Mouse (Mus musculus) telencephalon, adult 2 months (tissue): ENCODE measurements around the gene Zfp112.
"Not testable (repeated sequence)": the region's sequence is repeated elsewhere in the genome, so short reads cannot be mapped to it uniquely, and the experiment has no call there.

Experiments used
- DNase-seq: peaks from one replicate; pipeline ENCODE4 v3.0.0-alpha.2; 2011; ENCODE audit warnings: low read depth, low spot score

The Zfp112 gene

DNA sequence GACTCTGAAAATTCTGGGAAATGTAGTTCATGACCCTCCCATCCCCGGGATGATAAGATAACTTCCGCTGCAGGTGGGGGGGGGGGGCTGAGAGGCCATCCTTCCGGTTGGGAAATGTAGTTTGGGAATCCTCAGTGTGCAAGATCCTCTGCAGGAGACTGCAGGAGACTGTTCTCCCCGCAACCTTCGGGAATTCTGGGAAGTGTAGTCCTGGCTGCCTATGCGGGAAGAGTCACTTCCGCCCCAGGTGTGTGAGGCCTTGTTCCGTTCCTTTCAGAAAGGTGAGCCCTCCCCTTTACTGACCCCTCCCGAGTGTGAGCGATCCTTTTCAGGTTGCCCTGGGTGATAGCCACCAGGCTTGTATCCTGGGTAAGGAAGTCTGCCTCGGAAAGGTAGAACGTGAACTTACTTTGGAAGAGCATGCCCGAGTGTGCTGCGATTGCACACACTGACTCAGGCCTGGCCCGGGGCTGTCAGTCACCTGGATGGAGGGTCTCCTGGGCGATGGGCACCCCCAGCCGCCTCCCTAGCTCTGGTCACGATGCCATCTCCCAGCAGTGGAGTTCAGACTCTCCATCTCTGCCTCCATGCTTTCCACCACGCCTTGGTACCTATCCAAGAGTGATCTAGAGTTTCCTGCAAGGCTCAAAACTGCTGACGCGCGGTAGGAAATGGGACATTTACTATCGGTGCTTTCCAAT, at the start of gene Zfp112:
TSS of gene Zfp112 (plus strand) at position 159 of the 701 bp plus-strand sequence.
- DNase-seq = peak; percentile 98

DNA sequence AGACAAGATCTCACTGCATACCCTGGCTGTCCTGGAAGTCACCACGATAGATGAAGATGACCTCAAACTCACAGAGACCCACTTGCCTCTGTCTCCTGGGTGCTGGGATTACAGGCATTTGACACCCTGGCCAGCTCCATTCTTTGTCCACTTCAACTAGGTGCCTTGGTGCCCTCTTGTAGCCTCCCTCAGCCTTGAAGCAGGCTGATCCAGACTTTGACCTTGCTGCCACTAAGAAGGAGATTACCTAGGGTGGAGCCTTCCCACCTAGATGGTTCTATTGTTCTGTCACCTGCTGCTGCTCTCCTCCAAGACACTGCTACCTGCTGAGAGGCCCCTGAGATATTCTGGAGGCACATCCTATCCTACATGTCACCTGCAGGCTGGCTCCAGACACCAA, 37.7 kb upstream of the Zfp112 start:
- DNase-seq = not testable (repeated sequence)

DNA sequence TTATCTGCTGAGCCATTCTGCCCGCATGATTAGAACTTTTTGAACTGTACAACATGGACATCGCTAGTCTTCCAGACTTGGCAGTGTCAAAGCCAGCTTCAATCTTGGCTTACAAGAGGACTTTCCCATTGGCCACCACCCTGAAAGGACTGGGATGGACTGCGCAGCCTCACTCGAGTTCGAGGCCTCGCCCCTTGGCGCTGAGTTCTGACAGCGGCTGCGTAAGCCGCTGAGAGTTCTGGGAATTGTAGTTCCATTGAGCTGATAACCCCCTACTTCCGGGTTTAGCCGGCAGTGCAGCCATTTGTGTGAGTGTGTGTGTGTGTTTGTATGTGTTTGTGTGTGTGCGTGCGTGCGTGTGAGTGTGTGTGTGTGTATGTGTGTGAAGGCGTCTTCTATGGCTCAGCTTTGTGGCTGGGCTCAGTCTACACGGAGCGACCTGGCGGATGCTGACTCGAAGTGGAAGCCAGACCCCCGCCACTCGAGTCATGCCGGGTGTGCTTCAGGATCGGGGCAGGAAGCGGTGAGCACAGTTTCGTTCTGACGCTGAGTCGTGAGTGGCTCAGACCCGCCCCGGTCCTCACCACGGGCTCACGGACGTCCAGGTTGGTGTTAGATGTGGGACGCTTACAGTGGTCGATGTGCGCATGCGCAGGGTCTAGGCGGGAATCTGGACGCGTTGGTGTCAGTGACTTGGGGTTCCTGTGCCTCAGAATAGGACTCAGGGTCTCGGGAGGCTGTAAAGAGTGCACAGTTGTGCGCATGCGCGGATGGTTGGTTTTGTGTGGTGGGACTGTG, 30.3 kb upstream of the Zfp112 start, which contains the start of gene Zfp180:
TSS of gene Zfp180 (plus strand) at position 291 of the 798 bp plus-strand sequence.
- peak; percentile 99 for DNase-seq

DNA sequence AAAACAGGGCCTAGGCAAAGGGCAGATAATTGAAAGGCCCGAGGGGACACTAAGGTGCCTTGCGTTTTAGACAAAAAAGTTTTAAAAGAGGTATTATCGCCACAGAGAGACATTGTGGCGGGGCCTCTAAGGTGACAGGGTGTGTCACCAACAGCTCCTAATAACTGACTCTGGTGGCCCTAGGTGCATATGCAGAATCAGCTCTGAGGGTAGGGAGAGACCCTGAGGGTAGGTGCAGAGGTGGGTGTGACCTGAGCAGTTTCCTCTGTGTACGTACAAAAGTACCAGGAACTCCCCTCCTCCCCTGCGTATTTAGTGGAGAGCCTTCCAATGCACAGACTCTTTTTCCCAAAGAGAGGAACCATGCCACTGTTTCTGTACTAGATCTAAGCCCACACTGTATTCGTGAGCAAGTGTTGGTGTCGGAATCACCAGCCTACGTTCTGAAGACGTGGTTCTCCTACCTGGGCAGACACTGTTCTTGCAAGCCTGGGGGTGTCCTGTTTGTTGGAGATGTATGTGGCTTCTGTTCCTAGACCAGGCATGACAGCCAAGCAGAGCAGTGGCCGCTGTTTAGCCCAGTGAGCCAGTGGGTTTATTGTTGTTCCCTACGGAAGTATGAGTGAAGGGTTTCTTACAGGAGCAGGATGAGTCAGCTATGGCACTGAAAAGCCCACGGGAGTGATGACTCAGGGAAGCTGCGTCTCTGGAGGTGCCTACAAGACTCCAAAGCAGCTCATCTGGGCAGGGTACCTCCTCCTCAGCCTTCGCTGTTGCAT, 29.5 kb upstream of the Zfp112 start:
- peak; percentile 71 for DNase-seq

DNA sequence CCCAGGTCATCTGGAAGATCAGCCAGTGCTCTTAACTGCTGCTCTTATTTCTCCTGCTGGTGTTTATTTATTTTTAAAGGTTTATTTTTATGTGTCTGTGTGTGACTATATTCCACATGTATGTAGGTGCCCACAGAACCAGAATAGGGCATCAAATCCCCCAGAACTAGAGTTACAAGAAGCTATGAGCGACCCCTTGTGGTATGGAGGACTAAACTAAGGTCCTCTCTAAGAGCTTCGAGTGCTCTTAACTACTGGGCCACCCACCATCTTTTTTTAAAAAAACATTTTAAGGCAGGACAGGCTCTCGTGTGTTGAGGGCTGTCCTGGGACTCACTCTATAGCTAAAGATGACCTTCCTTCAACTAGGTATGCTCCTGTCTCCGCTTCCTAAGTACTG, 25.2 kb upstream of the Zfp112 start:
- no peak for DNase-seq

DNA sequence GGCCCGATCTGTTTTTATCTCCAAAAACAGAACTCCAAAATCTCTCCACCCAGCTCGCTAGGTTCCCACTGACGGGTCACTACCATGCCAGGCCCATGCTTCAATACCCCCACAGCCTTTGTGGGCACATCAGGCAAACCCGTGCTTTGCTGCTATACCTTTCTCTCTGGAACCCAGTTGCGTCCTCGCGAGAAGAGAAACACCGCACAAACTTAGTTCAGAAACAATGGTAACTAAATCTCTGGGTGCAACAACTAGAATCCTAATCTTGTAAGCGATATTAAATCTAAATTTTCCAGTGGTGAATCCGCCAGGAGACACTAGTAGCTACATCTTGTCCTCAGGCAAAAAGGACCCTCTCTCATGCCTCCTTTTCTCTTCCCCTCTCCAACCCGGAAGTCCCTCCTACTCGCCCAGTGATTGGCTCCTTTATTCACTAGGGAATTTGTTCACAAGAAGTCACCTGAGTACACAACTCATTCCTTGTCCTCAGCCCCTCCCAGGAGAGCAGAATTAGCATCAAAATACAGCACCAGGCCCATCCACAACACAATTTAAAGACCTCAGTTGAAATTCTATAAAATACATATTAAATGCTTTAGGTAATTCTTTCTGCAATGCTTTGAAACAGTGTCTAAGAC, 24.5 kb upstream of the Zfp112 start:
- no peak for DNase-seq

DNA sequence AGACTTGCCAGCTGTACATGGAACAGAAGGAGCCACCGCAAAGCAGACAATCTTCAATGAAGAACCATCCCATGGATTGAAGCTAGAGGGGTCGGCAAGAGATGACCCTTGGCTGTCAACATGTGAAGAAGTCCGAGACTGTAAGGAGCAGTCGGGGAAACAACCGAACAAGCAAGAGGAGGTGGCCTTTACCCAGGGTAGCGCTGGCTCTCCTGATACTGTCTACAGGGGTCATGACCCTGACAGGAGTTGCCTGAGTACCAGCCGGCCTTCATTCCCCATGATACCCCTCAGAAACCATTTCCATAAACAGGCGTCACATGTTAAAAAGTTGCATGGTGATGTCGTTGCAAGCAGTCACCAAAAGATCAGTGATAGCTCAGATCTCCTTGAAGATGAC, 7.7 kb upstream of the Zfp112 start:
- DNase-seq = no peak

DNA sequence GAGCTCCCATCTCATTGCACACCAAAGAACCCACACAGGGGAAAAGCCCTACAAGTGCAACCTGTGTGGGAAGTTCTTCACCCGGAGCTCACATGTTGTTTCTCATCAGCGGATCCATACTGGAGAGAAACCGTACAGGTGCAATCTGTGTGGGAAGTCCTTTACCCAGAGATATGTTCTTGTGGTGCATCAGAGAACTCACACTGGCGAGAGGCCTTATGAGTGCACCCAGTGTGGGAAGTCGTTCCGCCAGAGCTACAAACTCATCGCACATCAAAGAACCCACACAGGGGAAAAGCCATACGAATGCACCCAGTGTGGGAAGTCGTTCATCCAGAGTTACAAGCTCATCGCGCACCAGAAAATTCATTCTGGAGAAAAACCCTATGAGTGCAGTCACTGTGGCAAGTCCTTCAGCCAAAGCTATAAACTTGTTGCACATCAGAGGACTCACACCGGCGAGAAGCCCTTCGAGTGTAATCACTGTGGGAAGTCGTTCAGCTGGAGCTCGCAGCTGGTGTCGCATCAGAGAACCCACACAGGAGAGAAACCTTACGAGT, 6.9 kb upstream of the Zfp112 start:
- DNase-seq = no peak

DNA sequence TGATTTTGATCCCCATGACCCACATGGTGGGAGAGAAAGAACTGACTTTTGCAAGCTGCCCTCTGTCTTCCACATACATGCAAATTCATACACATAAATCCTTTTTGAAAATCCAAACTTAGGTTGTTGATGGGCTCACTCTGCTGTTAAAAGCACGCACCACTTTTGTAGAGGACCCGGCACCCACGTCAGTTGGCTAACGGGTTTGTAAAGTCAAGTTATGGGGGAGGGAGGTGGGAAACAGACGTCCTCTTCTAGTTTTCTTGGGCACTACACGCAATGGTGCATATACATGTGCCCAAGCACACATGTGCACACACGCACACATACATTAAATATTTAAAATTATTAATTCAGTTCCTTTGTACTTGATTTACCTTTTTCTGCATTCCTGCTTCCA, 1.3 kb upstream of the Zfp112 start:
- no peak for DNase-seq

DNA sequence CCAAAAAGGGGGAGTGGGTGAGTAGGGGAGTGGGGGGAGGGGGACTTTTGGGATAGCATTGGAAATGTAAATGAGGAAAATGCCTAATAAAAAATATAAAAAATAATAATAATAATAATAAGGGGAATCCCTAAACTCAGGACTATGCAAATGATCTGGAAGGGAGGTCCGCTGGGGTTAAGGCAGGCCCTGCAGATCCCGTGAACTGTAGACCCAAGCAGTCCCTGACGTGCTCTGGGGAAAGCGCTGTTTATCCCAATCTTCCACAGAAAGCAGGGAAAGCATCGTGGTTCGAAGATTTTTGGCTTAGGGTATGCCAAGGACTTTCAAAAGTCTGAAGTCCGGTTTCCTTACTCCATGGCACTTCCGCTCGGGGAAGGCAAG, 350 bp upstream of the Zfp112 start:
- no peak for DNase-seq

DNA sequence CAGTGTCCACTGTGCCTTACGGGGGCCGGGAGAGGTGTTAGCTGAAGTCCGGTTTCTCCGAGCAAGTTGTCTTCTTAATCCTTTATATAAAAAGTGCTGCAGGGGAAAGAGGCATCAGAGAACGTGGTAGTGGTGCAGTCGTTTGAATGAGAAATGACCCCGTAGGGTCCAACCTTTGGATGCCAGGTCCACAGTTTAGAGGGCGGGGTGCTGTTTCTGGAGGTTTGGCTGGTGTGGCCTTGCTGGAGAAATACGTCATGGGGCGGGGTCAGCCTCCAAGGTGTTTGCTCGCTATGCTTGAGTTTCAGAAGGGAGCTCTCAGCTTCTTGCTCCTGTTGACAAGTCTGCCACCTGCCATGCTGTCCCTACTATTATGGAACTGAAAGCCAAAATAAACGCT, 887 bp downstream of the Zfp112 start:
- peak; percentile 18 for DNase-seq

DNA sequence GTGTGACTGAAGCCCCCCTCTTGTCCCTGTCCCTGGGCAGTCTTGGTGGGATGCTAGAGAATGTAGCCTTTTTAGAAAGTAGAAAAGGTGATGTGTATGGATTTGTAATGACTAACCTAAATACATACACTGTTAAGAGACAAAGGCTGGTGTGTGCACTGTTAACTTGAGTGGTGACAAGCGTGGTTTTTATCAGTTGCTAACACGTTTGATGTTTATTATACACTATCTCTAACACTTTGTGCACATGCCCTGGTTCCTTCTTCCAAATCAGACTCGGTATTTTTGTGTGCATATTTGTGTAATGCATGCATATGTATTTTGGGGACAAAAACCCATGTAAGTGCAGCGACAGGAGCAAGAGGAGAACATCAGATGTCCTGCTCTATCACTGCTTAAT, 4.5 kb downstream of the Zfp112 start:
- no peak for DNase-seq

DNA sequence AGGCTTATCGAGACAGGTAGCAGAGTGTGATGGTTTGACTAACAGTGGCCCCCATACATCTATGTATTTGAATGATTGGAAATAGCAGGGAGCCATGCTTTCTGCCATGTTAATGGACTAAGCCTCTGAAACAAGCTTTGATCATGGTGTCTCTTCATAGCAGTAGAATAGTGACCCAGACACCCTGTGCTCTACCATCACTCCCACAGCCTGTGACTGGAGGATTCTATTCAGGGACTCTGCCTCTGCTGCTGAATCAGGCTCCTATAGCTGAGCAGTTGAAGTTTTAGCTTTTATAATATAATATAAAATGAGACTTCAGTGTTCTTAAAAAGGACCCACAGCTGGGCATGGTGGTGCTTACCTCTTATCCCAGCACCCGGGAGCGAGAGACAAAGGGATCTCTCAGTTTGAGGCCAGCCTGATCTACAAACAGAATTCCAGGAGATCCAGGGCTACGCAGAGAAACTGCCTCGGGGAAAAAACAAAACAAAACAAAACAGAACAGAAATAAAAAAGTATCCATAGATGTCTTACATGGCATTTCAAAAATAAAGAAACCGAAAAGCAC, 21.4 kb downstream of the Zfp112 start:
- no peak for DNase-seq

DNA sequence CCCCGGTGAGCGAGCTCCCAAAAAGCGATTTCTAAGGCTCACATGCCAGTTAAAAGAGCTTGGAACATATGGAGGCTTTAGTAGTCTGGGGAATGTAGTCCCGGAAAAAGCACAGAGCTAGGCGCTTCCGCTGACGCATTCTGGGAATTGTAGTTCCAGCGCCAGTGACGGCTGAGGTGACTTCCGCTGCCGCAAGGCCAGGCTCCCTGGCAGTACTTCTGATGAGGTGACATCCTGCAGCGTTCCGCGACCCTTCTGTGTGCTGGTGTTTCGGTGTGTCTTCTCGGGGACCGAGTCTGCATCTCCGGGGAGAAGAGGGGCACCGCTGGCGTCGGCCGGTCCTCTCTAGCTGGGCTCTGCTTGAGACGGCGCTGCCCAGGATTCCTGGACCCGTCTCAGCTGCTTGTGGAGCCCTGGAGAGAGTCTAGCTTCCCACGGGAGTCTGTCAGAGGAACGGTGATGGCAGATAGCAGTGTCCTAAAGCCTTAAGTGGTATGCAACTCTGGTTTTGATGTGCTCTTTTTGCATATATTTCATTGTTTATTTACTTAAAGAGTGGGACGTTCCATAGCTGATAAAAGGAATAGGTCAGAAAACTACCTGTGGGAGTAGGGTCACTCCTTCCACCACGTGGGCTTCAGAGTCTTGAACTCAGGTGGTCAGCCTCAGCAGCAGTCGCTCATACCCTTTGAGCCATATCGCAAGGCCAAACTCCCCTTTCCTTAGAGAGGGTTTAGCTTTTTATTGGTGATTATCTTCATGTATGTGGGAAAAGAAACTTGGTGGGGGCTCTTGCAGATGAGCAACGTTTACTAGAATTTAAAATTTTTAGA, 22.1 kb downstream of the Zfp112 start, which contains the start of gene Zfp235:
TSS of gene Zfp235 (plus strand) at position 174 of the 833 bp plus-strand sequence.
- DNase-seq = peak; percentile 96

DNA sequence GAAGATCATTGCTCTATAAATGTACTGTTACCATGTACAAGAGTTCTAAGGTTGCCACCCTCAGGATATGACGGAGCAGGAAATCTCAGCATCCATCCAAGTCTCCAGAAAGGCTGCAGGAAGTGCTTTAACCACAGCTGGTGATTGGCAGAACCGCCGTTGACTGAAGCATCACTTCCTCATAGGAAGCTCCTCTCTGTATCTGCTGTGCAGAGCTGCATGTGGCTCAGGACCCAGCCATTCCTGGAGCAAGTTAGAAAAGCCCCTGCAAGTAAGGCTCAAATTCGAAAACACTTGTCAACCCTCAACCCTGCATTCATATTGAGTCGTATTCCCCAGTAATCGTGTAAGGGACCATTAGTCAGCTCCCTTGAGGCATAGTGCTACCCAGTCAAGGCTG, 30.5 kb downstream of the Zfp112 start:
- DNase-seq = no peak

DNA sequence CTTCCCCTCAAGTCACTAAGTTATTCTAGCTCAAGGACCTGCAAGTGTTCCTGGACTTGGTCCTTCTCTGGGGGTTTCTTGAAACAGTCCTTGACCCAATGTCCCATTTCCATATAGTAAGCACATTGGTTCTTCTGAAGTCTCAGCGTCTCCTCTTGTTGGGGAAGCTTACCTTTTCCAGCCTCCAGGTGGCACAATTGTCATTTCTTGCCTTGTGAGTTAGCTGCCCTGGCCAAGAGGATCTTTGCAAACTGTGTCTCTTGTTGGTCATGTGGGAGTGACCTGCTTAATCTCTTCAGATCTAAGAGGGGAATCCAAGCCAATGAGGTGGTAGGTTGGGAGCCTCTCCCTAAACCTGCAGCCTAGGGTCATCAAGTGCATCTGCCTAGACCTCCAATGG, 41.2 kb downstream of the Zfp112 start:
- DNase-seq = no peak

DNA sequence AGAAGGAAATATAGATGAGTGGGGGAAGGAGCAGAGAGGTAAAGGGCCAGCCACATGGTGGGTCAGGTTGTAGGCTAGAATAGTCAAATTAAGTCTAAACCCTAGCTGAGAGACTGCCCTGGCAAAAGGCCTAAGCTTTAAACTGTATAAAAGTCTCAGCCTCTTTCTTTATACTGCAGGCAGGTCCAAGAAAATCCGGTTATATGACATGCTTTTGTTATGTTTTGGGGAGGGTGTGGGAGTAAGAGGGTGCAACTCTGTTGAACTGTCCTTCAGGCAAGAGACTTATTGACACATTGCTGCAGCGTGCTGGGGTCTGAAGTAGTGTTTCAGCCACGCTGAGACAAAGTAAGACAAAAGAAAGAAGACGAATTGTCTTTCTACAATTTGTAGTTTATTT, 60.1 kb downstream of the Zfp112 start:
- DNase-seq = no peak

DNA sequence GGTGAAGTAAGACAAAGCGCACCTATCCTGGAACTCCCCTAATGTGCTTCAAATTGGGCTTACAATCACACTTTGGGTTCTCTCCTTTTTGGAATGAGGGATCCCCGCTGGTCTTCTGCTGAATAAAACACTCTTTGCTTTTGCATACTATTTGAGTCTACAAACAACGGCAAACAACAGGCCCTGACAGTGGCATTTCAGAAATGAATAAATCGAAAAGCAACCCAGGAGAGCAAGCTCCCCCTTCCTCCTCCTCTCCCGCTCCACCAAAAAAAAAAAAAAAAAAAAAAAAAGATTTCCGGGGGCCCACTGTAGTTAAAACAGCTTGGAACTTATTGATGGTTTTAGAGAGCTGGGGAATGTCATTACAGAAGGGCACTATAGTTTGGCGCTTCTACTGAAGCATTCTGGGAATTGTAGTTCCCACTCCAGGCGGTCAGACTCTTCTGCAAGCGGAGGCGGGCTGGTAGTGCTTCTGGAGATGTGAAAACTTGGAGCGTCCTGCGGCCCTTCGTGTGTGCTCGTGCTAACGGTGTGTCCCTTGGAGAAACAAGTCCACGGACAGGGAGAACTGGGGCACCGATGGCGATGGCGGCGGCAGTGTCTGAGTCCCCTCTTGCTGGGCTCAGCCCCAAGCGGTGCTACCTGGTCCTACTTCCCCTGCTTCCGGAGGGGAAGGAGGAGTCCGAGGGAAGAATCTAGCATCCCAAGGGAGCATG, 62.7 kb downstream of the Zfp112 start, which contains the start of gene Zfp114:
TSS of gene Zfp114 (plus strand) at position 443 of the 719 bp plus-strand sequence.
- peak; percentile 82 for DNase-seq

DNA sequence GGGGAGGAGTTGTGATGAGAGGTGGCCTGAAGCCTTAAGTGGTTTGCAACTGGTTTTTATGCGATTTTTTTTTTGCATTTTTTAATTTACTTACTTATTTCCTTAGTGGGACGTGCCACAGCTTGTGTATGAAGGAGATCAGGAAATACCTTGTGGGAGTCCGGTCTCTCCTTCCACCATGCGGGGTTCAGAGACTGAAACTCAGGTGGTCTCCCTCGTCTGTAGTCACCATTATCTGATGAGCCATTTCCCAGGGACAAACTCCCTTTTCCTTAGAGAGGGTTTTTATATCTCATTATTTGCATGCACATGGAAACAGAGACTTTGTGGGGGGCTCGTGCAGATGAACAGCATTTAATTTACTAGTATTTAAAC, 63.2 kb downstream of the Zfp112 start:
- DNase-seq = no peak
